Mouse (Mus musculus): ENCODE data around the gene Chpf. TPM values are rescaled to one million over a fixed set of nuclear protein-coding genes. Genes with fewer than 3 reads are reported as not detected.

The Chpf gene
- polyA plus RNA-seq, 1 experiment from 2014 or later, result 37.5 TPM

- no peak overlapping the region for H3K4me2 ChIP-seq (ENCODE audit: low read length)
- no peak for ATAC-seq
- peaks cover 2% of the 10 kb centered on the region for H3K36me3 ChIP-seq (ENCODE audit: control insufficient read depth, insufficient read depth, low read length)
- H3K9ac ChIP-seq (ENCODE audit: low read depth, low read length), result no peak overlapping the region
- H3K27me3 ChIP-seq (ENCODE audit: control insufficient read depth, insufficient read depth, low read depth, low read length), result no peaks in the 10 kb centered on the region
- no peak overlapping the region for H3K4me3 ChIP-seq (ENCODE audit: low read depth, low read length)
- H3K9me3 ChIP-seq (replicated peaks; ENCODE audit: control insufficient read depth, low read length, poor library complexity, severe bottlenecking), result no peaks in the 10 kb centered on the region
- peaks cover 22% of the 10 kb centered on the region for H3K4me1 ChIP-seq (ENCODE audit: control insufficient read depth, insufficient read depth, low read length)
- 90% methylated on average over 25 of the region's 25 CpGs for WGBS
- H3K27ac ChIP-seq (ENCODE audit: low read length), result no peak overlapping the region
Observed at GRCm38 (mm10) chr1:75502945-75503650, 24.0 kb upstream of the Chpf start.

- ATAC-seq, result no peak
- H3K9me3 ChIP-seq (replicated peaks; ENCODE audit: control insufficient read depth, low read length, poor library complexity, severe bottlenecking), result no peaks in the 10 kb centered on the region
- no peak overlapping the region for H3K4me2 ChIP-seq (ENCODE audit: low read length)
- peaks cover 16% of the 10 kb centered on the region for H3K4me1 ChIP-seq (ENCODE audit: control insufficient read depth, insufficient read depth, low read length)
- H3K27me3 ChIP-seq (ENCODE audit: control insufficient read depth, insufficient read depth, low read depth, low read length), result no peaks in the 10 kb centered on the region
- H3K4me3 ChIP-seq (ENCODE audit: low read depth, low read length), result no peak overlapping the region
- WGBS, result 96% methylated on average over 9 of the region's 9 CpGs
- H3K27ac ChIP-seq (ENCODE audit: low read length), result no peak overlapping the region
- H3K9ac ChIP-seq (ENCODE audit: low read depth, low read length), result no peak overlapping the region
- peaks cover 2% of the 10 kb centered on the region for H3K36me3 ChIP-seq (ENCODE audit: control insufficient read depth, insufficient read depth, low read length)
Observed at GRCm38 (mm10) chr1:75501905-75502304, 22.8 kb upstream of the Chpf start.

- H3K4me3 ChIP-seq (ENCODE audit: low read depth, low read length), result no peak overlapping the region
- H3K9me3 ChIP-seq (replicated peaks; ENCODE audit: control insufficient read depth, low read length, poor library complexity, severe bottlenecking), result no peaks in the 10 kb centered on the region
- H3K27ac ChIP-seq (ENCODE audit: low read length), result no peak overlapping the region
- no peak overlapping the region for H3K4me2 ChIP-seq (ENCODE audit: low read length)
- H3K36me3 ChIP-seq (ENCODE audit: control insufficient read depth, insufficient read depth, low read length), result peaks cover 2% of the 10 kb centered on the region
- no peak overlapping the region for H3K9ac ChIP-seq (ENCODE audit: low read depth, low read length)
- 84% methylated on average over 7 of the region's 7 CpGs for WGBS
- ATAC-seq, result no peak
- H3K27me3 ChIP-seq (ENCODE audit: control insufficient read depth, insufficient read depth, low read depth, low read length), result no peaks in the 10 kb centered on the region
- H3K4me1 ChIP-seq (ENCODE audit: control insufficient read depth, insufficient read depth, low read length), result peaks cover 7% of the 10 kb centered on the region
Observed at GRCm38 (mm10) chr1:75499441-75499840, 20.3 kb upstream of the Chpf start.

DNA sequence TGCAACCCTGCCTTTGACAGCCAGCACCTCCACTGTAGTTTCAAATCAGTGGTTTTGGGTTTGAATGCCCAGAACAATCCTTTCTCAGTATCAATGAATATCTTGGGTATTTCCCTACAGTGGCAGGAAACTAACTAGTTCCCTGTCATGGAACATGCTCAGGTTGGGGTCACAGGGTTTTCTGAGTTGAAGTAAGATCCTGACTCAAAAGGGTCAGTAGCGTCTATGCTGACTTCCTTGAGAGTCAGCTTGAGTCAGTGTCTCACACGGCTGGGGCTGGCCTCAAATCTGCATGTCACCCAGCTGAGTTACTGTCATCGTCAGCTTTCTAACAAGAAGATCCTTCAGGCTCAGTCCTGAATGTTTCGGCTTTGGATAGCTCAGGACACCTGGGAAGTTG lies 19.8 kb upstream of the Chpf start:
- H3K4me2 ChIP-seq (ENCODE audit: low read length), result no peak overlapping the region

GRCm38 (mm10) chr1:75494878-75495548 lies 15.9 kb upstream of the Chpf start:
- no peak for ATAC-seq
- WGBS, result 39% methylated on average over 12 of the region's 12 CpGs
- Histone ChIP-seq H3K36me3 (ENCODE audit: control insufficient read depth, insufficient read depth, low read length) (no peaks in the 10 kb centered on the region; the same call in 1 of the 2 replicates), H3K4me2 (ENCODE audit: low read length) (no peak overlapping the region), H3K4me1 (ENCODE audit: control insufficient read depth, insufficient read depth, low read length) (peaks cover 2% of the 10 kb centered on the region; the same call in 1 of the 2 replicates), H3K9me3 (replicated peaks; ENCODE audit: control insufficient read depth, low read length, poor library complexity, severe bottlenecking) (no peaks in the 10 kb centered on the region), H3K4me3 (ENCODE audit: low read depth, low read length) (no peak overlapping the region), H3K27me3 (ENCODE audit: control insufficient read depth, insufficient read depth, low read depth, low read length) (no peaks in the 10 kb centered on the region), H3K9ac (ENCODE audit: low read depth, low read length) (no peak overlapping the region), H3K27ac (ENCODE audit: low read length) (no peak overlapping the region)

More for the DNA sequence above, 19.8 kb upstream of the Chpf start:
- Histone ChIP-seq H3K27ac (ENCODE audit: low read length) (no peak overlapping the region), H3K9me3 (replicated peaks; ENCODE audit: control insufficient read depth, low read length, poor library complexity, severe bottlenecking) (no peaks in the 10 kb centered on the region), H3K27me3 (ENCODE audit: control insufficient read depth, insufficient read depth, low read depth, low read length) (no peaks in the 10 kb centered on the region), H3K4me1 (ENCODE audit: control insufficient read depth, insufficient read depth, low read length) (peaks cover 2% of the 10 kb centered on the region; the same call in 1 of the 2 replicates), H3K4me3 (ENCODE audit: low read depth, low read length) (no peak overlapping the region), H3K36me3 (ENCODE audit: control insufficient read depth, insufficient read depth, low read length) (peaks cover 2% of the 10 kb centered on the region), H3K9ac (ENCODE audit: low read depth, low read length) (no peak overlapping the region)
- 87% methylated on average over 4 of the region's 4 CpGs for WGBS
- no peak for ATAC-seq

GRCm38 (mm10) chr1:75492579-75493170 lies 13.6 kb upstream of the Chpf start:
- H3K36me3 ChIP-seq (ENCODE audit: control insufficient read depth, insufficient read depth, low read length), result no peaks in the 10 kb centered on the region; the same call in 1 of the 2 replicates
- H3K27me3 ChIP-seq (ENCODE audit: control insufficient read depth, insufficient read depth, low read depth, low read length), result peaks cover 6% of the 10 kb centered on the region
- H3K9me3 ChIP-seq (replicated peaks; ENCODE audit: control insufficient read depth, low read length, poor library complexity, severe bottlenecking), result no peaks in the 10 kb centered on the region
- no peak overlapping the region for H3K4me2 ChIP-seq (ENCODE audit: low read length)
- 37% methylated on average over 24 of the region's 24 CpGs for WGBS
- H3K4me1 ChIP-seq (ENCODE audit: control insufficient read depth, insufficient read depth, low read length), result peaks cover 6% of the 10 kb centered on the region; the same call in 1 of the 2 replicates
- H3K4me3 ChIP-seq (ENCODE audit: low read depth, low read length), result no peak overlapping the region
- no peak for ATAC-seq
- H3K9ac ChIP-seq (ENCODE audit: low read depth, low read length), result no peak overlapping the region
- H3K27ac ChIP-seq (ENCODE audit: low read length), result no peak overlapping the region

GRCm38 (mm10) chr1:75490785-75491551 lies 11.9 kb upstream of the Chpf start:
- peaks cover 15% of the 10 kb centered on the region for H3K4me1 ChIP-seq (ENCODE audit: control insufficient read depth, insufficient read depth, low read length)
- H3K4me2 ChIP-seq (ENCODE audit: low read length), result no peak overlapping the region
- peaks cover 13% of the 10 kb centered on the region for H3K27me3 ChIP-seq (ENCODE audit: control insufficient read depth, insufficient read depth, low read depth, low read length)
- no peak overlapping the region for H3K9ac ChIP-seq (ENCODE audit: low read depth, low read length)
- no peak overlapping the region for H3K4me3 ChIP-seq (ENCODE audit: low read depth, low read length)
- H3K9me3 ChIP-seq (replicated peaks; ENCODE audit: control insufficient read depth, low read length, poor library complexity, severe bottlenecking), result no peaks in the 10 kb centered on the region
- H3K36me3 ChIP-seq (ENCODE audit: control insufficient read depth, insufficient read depth, low read length), result no peaks in the 10 kb centered on the region; the same call in 1 of the 2 replicates
- ATAC-seq, result no peak
- no peak overlapping the region for H3K27ac ChIP-seq (ENCODE audit: low read length)
- WGBS, result 84% methylated on average over 34 of the region's 34 CpGs

DNA sequence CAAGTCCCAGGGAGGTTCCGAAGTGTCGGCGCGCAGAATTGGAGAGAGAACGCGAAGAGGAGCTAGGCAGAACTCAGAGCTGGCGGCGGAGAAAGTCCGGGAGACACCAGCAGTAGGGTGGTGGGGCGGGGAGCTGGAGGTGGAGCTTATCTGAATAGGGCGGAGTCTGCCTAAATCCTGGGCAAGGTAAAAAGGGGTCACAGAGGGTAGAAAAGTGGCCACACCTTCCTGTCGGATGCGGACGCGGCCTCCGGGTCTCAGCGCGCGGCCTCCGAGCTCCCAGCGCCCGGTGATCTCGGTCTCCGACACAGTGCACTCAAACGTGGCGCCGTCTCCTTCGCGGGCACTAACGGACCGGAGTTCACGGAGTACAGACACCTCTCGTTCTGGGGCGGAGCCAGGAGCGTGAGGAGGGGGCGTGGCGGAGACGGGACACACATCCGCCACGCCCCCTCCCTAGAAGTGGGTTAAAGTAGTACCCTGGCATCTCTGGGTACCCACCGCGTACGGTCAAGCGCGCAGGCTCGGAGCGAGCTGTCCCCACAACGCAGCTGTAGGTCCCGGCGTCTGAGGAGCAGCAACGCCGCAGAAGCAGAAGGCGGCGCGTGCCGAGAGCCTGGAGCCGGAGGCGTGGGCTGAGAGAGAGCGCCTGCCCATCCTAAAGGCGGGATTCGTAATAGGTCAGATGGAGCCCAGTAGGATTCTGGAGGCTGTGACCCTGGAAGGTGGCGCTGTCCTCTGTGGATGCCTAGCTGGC lies 8.5 kb upstream of the Chpf start:
- WGBS, result under 1% methylated on average over 62 of the region's 62 CpGs
- peak overlapping the region; percentile 92 for H3K4me2 ChIP-seq (ENCODE audit: low read length)

More for the DNA sequence above, 8.5 kb upstream of the Chpf start:
- H3K27me3 ChIP-seq (ENCODE audit: control insufficient read depth, insufficient read depth, low read depth, low read length), result peaks cover 28% of the 10 kb centered on the region
- H3K36me3 ChIP-seq (ENCODE audit: control insufficient read depth, insufficient read depth, low read length), result peaks cover 26% of the 10 kb centered on the region
- H3K9ac ChIP-seq (ENCODE audit: low read depth, low read length), result peak overlapping the region; percentile 57
- peak; percentile 69 for ATAC-seq
- H3K4me3 ChIP-seq (ENCODE audit: low read depth, low read length), result peak overlapping the region; percentile 50
- H3K9me3 ChIP-seq (replicated peaks; ENCODE audit: control insufficient read depth, low read length, poor library complexity, severe bottlenecking), result no peaks in the 10 kb centered on the region
- H3K4me1 ChIP-seq (ENCODE audit: control insufficient read depth, insufficient read depth, low read length), result peaks cover 18% of the 10 kb centered on the region
- no peak overlapping the region for H3K27ac ChIP-seq (ENCODE audit: low read length)
